Mouse (Mus musculus) gastrocnemius, adult 18-20 months (tissue): ENCODE data around the gene Gm10570. TPM values are rescaled to one million over a fixed set of nuclear protein-coding genes. Genes with fewer than 3 reads are reported as not detected.

Experiments
- DNase-seq: peaks from one replicate; pipeline ENCODE4 v3.0.0; 2021; ENCODE audit warnings: low spot score
- long read RNA-seq, 2 experiments: library from polyadenylated mRNA; stranded (forward); transcript quantifications; one replicate each; pipeline ENCODE4 v2.0.0; 2021
- total RNA-seq, 2 experiments: library from RNA; stranded (reverse); gene quantifications; 2 replicates each; pipeline ENCODE4 v1.2.3; 2021

The Gm10570 gene
- total RNA-seq: under 1 TPM in 1 of 2 experiments, not detected in 1; 0.66 TPM
- long read RNA-seq, experiment 1: 0 reads
- long read RNA-seq, experiment 2: 0 reads

GRCm38 (mm10) chr4:130308231-130309081 lies at the start of gene Gm10570, which contains the start of gene Fabp3:
TSS of gene Gm10570 (minus strand) at chr4:130308674.
TSS of gene Fabp3 (plus strand) at chr4:130308595.
- peak; percentile 81 for DNase-seq

GRCm38 (mm10) chr4:130357946-130358345 lies 49.5 kb upstream of the Gm10570 start:
- no peak for DNase-seq

- DNase-seq: no peak
Measured at GRCm38 (mm10) chr4:130352588-130352987, 44.1 kb upstream of the Gm10570 start.

- no peak for DNase-seq
Measured at GRCm38 (mm10) chr4:130350690-130351422, 42.4 kb upstream of the Gm10570 start.

GRCm38 (mm10) chr4:130349666-130350065 lies 41.2 kb upstream of the Gm10570 start:
- no peak for DNase-seq

- DNase-seq: peak; percentile 66
Measured at GRCm38 (mm10) chr4:130341691-130342090, 33.2 kb upstream of the Gm10570 start.

- no peak for DNase-seq
Measured at GRCm38 (mm10) chr4:130335867-130336266, 27.4 kb upstream of the Gm10570 start.

- no peak for DNase-seq
Measured at GRCm38 (mm10) chr4:130327366-130327765, 18.9 kb upstream of the Gm10570 start.

GRCm38 (mm10) chr4:130325446-130325845 lies 17.0 kb upstream of the Gm10570 start:
- no peak for DNase-seq

- DNase-seq: peak; percentile 71
Measured at GRCm38 (mm10) chr4:130323607-130324006, 15.1 kb upstream of the Gm10570 start.

GRCm38 (mm10) chr4:130323165-130323564 lies 14.7 kb upstream of the Gm10570 start:
- DNase-seq: no peak

- no peak for DNase-seq
Measured at GRCm38 (mm10) chr4:130322567-130322966, 14.1 kb upstream of the Gm10570 start.

- DNase-seq: no peak
Measured at GRCm38 (mm10) chr4:130321640-130322039, 13.2 kb upstream of the Gm10570 start.

- DNase-seq: no peak
Measured at GRCm38 (mm10) chr4:130319564-130319963, 11.1 kb upstream of the Gm10570 start.

GRCm38 (mm10) chr4:130318122-130318521 lies 9.6 kb upstream of the Gm10570 start:
- no peak for DNase-seq

- DNase-seq: no peak
Measured at GRCm38 (mm10) chr4:130316691-130317090, 8.2 kb upstream of the Gm10570 start.

- no peak for DNase-seq
Measured at GRCm38 (mm10) chr4:130315771-130316527, 7.5 kb upstream of the Gm10570 start.

GRCm38 (mm10) chr4:130313552-130313951 lies 5.1 kb upstream of the Gm10570 start:
- DNase-seq: no peak

GRCm38 (mm10) chr4:130312526-130312925 lies 4.1 kb upstream of the Gm10570 start:
- peak; percentile 54 for DNase-seq

- no peak for DNase-seq
Measured at GRCm38 (mm10) chr4:130309254-130309653, 780 bp upstream of the Gm10570 start.

GRCm38 (mm10) chr4:130307851-130308230 lies 633 bp downstream of the Gm10570 start:
- DNase-seq: peak; percentile 59
